Mouse (Mus musculus) G1E (cell line): ENCODE results near the gene Gpr68.
A peak's percentile ranks its signal among the peaks of the same experiment; 100 is the strongest.

ENCODE experiments used
- CTCF ChIP-seq: IDR thresholded peaks from 2 replicates; pipeline ENCODE4 v1.5.1; 2012; ENCODE audit warnings: low read depth, low read length, inconsistent platforms, mixed read lengths
- GATA1 ChIP-seq: IDR thresholded peaks from 2 replicates; pipeline ENCODE4 v1.6.1; 2012; ENCODE audit warnings: borderline replicate concordance, low read length, inconsistent platforms, mixed read lengths
- GATA2 ChIP-seq: IDR thresholded peaks from 2 replicates; pipeline ENCODE4 v1.6.1; 2012; ENCODE audit warnings: low read depth, low read length, inconsistent platforms, borderline replicate concordance
- POLR2AphosphoS5 ChIP-seq: IDR thresholded peaks from 2 replicates; pipeline ENCODE4 v1.6.1; 2012; ENCODE audit warnings: low read depth, low read length, inconsistent platforms; ENCODE audit not compliant: insufficient replicate concordance
- TAL1 ChIP-seq: conservative IDR thresholded peaks from 2 replicates; pipeline ENCODE4 v1.6.1; 2012; ENCODE audit warnings: low read depth, low read length, inconsistent platforms, mixed read lengths

GRCm38 (mm10) chr12:100956028-100956427, 48.0 kb upstream of the Gpr68 start:
- TF ChIP-seq CTCF (no peak), TAL1 (peak; percentile 25; the same call in 1 of the 2 replicates), GATA1 (no peak), GATA2 (no peak), POLR2AphosphoS5 (no peak)
